Mouse (Mus musculus) liver, embryonic 16.5 days (tissue): ENCODE measurements around the gene Kars. TPM values are rescaled to one million over a fixed set of nuclear protein-coding genes. Genes with fewer than 3 reads are reported as not detected.

ENCODE experiments used
- ATAC-seq: fragments of 200-750 bp; cut with Nextera tagmentation; 2 replicates; pipeline ENCODE4 v1.8.0; 2017; ENCODE audit warnings: low read depth, mild to moderate bottlenecking, moderate number of reproducible peaks, moderate library complexity
- H3K27ac ChIP-seq: fragments of 300-500 bp; sonication (generic); 2 replicates; pipeline ENCODE4 v1.5.1; 2014; ENCODE audit warnings: mild to moderate bottlenecking, low read length
- H3K27me3 ChIP-seq: fragments of 300-500 bp; sonication (generic); 2 replicates; pipeline ENCODE4 v1.6.1; 2014; ENCODE audit warnings: low read depth, low read length, mixed read lengths; ENCODE audit not compliant: control insufficient read depth, insufficient read depth
- H3K36me3 ChIP-seq: fragments of 300-500 bp; sonication (generic); 2 replicates; pipeline ENCODE4 v1.6.1; 2014; ENCODE audit warnings: mild to moderate bottlenecking; ENCODE audit not compliant: control insufficient read depth, insufficient read depth
- H3K4me1 ChIP-seq: fragments of 300-500 bp; sonication (generic); 2 replicates; pipeline ENCODE4 v1.6.1; 2014; ENCODE audit warnings: low read depth, low read length, mixed read lengths; ENCODE audit not compliant: control insufficient read depth
- H3K4me2 ChIP-seq: fragments of 300-500 bp; sonication (generic); 2 replicates; pipeline ENCODE4 v1.6.1; 2014; ENCODE audit warnings: low read depth, low read length, mixed read lengths
- H3K4me3 ChIP-seq: fragments of 300-500 bp; sonication (generic); 2 replicates; pipeline ENCODE4 v1.5.1; 2014; ENCODE audit warnings: low read depth, mild to moderate bottlenecking, low read length
- H3K9ac ChIP-seq: fragments of 300-500 bp; sonication (generic); 2 replicates; pipeline ENCODE4 v1.6.1; 2014; ENCODE audit warnings: low read depth, low read length
- H3K9me3 ChIP-seq: fragments of 300-500 bp; sonication (generic); replicated peaks from 2 replicates; pipeline ENCODE4 v1.6.1; 2016; ENCODE audit warnings: low read length; ENCODE audit not compliant: control insufficient read depth
- WGBS: fragments of 180-500 bp; shearing (Covaris S2); extraction: QIAGEN DNeasy Blood & Tissue Kit; methylation state at CpG from one replicate; pipeline ENCODE4 v1.1.7; 2014; ENCODE audit not compliant: insufficient replicate concordance; 5-methylcytosine and 5-hydroxymethylcytosine counted together
- polyA plus RNA-seq: library from polyadenylated mRNA; unstranded; fragments of >200 nt; fragmentation: Nextera tagmentation; extraction: Ambion mirVana; gene quantifications from 2 replicates; pipeline ENCODE4 v1.2.1, GENCODE M21; 2015

Gene Kars
- 69.5 and 77.5 TPM in 2 replicates for polyA plus RNA-seq

- Histone ChIP-seq H3K27ac (peak within 1 kb of the TSS; percentile 88), H3K9me3 (no peaks in the 10 kb centered on the region), H3K9ac (peak within 1 kb of the TSS; percentile 90), H3K36me3 (no peaks in the 10 kb centered on the region; the same call in none of the 2 replicates), H3K27me3 (no peaks in the 10 kb centered on the region), H3K4me1 (peaks cover 24% of the 10 kb centered on the region), H3K4me2 (peak within 1 kb of the TSS; percentile 98), H3K4me3 (peak within 1 kb of the TSS; percentile 97)
- peak; percentile 90 for ATAC-seq
- under 1% methylated on average over 61 of the region's 61 CpGs for WGBS
These were observed at the start of gene Kars, which contains the start of gene Terf2ip for GRCm38 (mm10) chr8:112010997-112011815. Gene Kars, minus strand, starts transcription at chr8:112011323. Gene Terf2ip, plus strand, starts transcription at chr8:112011398.

DNA sequence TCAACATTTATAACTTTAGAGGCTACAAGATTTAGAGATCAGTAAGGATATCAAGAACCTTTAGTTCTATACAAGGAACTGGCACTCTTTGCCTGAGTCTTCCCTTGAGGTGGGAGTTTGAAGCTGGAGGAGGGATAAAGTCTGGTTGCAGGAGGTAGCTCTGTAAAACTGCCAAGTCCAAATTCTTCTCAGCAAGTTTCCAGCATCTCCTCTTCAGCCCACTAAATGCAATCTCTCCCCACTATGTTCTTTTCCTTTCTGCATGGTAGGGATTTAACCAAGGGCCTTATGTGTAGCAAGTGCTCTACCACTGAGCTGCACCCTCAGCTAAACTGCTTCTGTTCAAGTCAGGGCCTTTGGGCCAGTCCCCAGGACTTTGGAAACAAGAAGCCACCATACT, 43.3 kb upstream of the Kars start:
- H3K27me3 ChIP-seq: no peaks in the 10 kb centered on the region
- no peaks in the 10 kb centered on the region for H3K9me3 ChIP-seq
- no peak overlapping the region for H3K4me2 ChIP-seq
- no peak overlapping the region for H3K9ac ChIP-seq
- no peak for ATAC-seq
- no peaks in the 10 kb centered on the region for H3K36me3 ChIP-seq
- H3K4me1 ChIP-seq: no peaks in the 10 kb centered on the region
- H3K27ac ChIP-seq: no peak overlapping the region
- no peak overlapping the region for H3K4me3 ChIP-seq

DNA sequence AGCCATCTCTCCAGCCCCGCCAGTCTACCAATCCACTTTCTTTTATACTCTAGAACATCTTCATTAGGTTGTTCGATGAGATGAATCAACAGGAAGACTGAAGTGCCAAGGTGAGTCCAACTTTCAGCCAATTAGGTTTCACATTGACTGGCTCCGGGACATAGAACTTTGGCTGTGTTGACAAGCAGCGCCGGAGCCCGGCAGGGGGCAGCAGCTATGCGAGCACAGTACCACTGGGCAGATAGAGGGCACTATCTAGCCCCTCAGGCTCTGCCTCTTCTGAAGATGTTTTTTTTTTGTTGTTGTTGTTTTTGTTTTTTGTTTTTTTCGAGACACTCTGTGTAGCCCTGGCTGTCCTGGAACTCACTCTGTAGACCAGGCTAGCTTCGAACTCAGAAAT, 40.4 kb upstream of the Kars start:
- no peak overlapping the region for H3K4me3 ChIP-seq
- H3K27me3 ChIP-seq: no peaks in the 10 kb centered on the region
- no peaks in the 10 kb centered on the region for H3K9me3 ChIP-seq
- no peaks in the 10 kb centered on the region for H3K36me3 ChIP-seq
- no peak overlapping the region for H3K9ac ChIP-seq
- no peaks in the 10 kb centered on the region for H3K4me1 ChIP-seq
- no peak overlapping the region for H3K4me2 ChIP-seq
- no peak for ATAC-seq
- 59% methylated on average over 9 of the region's 9 CpGs for WGBS
- H3K27ac ChIP-seq: no peak overlapping the region

GRCm38 (mm10) chr8:112049984-112050383, 38.9 kb upstream of the Kars start:
- Histone ChIP-seq H3K9ac (no peak overlapping the region), H3K27ac (no peak overlapping the region), H3K4me1 (no peaks in the 10 kb centered on the region), H3K4me3 (no peak overlapping the region), H3K9me3 (no peaks in the 10 kb centered on the region), H3K4me2 (no peak overlapping the region), H3K36me3 (no peaks in the 10 kb centered on the region), H3K27me3 (no peaks in the 10 kb centered on the region)
- WGBS: 64% methylated on average over 6 of the region's 6 CpGs
- no peak for ATAC-seq

- Histone ChIP-seq H3K4me3 (no peak overlapping the region), H3K4me2 (no peak overlapping the region), H3K27me3 (no peaks in the 10 kb centered on the region), H3K36me3 (no peaks in the 10 kb centered on the region), H3K4me1 (no peaks in the 10 kb centered on the region), H3K9ac (no peak overlapping the region), H3K9me3 (no peaks in the 10 kb centered on the region), H3K27ac (no peak overlapping the region)
- ATAC-seq: no peak
- WGBS: 63% methylated on average over 6 of the region's 6 CpGs
These were observed 37.2 kb upstream of the Kars start for GRCm38 (mm10) chr8:112048293-112048692.

DNA sequence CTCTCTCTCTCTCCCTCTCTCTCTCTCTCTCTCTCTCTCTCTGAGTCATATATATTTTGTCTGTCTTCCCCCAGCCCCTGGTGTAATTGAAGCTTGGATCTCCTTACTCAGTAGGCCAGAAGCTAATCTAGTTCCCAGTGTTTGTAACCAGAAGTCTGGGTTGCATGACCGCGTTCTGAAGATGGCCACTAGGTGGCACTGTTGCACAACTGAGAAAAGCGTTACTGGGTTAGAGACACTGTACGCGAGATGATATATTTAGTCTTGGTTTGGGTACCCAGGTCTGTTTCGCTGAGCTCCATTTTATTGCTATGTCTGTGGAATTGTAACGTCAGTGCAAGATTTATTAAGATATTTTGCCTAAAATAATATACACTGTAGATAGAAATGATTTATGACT, 34.8 kb upstream of the Kars start:
- Histone ChIP-seq H3K4me3 (no peak overlapping the region), H3K36me3 (no peaks in the 10 kb centered on the region), H3K4me2 (no peak overlapping the region), H3K4me1 (no peaks in the 10 kb centered on the region), H3K27ac (no peak overlapping the region), H3K9me3 (no peaks in the 10 kb centered on the region), H3K27me3 (no peaks in the 10 kb centered on the region), H3K9ac (no peak overlapping the region)
- 3% methylated on average over 7 of the region's 7 CpGs for WGBS
- ATAC-seq: no peak

DNA sequence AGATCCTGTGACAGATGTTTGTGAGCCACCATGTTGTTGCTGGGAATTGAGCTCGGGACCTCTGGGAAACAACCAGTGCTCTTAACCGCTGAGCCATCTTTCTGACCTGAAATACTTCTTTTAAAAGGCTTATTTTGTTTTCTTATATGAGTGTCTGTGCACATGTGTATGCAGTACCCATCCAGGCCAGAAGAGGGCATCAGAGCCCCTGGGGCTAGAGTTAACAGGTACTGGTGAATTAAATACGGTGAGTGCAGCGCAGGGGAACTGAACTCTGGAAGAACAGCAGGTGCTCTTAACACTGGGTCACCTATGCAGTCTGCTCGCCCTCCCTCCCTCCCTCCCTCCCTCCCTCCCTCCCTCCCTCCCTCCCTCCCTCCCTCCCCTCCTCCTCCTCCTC, 34.1 kb upstream of the Kars start:
- Histone ChIP-seq H3K4me2 (no peak overlapping the region), H3K4me3 (no peak overlapping the region), H3K9me3 (no peaks in the 10 kb centered on the region), H3K9ac (no peak overlapping the region), H3K27me3 (no peaks in the 10 kb centered on the region), H3K4me1 (no peaks in the 10 kb centered on the region), H3K27ac (no peak overlapping the region), H3K36me3 (no peaks in the 10 kb centered on the region)
- 58% methylated on average over 5 of the region's 5 CpGs for WGBS
- ATAC-seq: no peak

DNA sequence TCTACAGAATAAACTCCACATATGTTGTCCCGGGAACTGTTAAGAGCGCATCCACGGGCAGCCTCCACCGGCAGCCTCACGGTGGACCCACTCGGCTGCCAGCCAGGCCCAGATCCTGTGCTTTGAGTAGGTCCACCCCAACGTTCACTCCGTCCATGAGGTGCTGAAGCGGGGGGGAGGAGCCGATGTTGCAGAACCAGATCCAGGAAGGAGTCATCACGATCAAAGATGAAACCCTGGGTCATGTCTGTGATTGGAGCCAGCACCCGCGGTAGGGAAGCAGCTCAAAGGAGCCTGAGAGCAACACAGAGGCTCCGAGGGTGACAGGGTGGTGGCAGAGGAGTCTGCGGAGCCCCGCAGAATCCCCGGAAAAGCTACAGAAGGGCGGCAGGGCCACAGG, 26.4 kb upstream of the Kars start:
- ATAC-seq: no peak
- H3K27me3 ChIP-seq: no peaks in the 10 kb centered on the region
- H3K4me1 ChIP-seq: no peaks in the 10 kb centered on the region
- H3K9ac ChIP-seq: no peak overlapping the region
- H3K27ac ChIP-seq: no peak overlapping the region
- no peaks in the 10 kb centered on the region for H3K36me3 ChIP-seq
- no peak overlapping the region for H3K4me2 ChIP-seq
- no peaks in the 10 kb centered on the region for H3K9me3 ChIP-seq
- H3K4me3 ChIP-seq: no peak overlapping the region
- 62% methylated on average over 18 of the region's 18 CpGs for WGBS

DNA sequence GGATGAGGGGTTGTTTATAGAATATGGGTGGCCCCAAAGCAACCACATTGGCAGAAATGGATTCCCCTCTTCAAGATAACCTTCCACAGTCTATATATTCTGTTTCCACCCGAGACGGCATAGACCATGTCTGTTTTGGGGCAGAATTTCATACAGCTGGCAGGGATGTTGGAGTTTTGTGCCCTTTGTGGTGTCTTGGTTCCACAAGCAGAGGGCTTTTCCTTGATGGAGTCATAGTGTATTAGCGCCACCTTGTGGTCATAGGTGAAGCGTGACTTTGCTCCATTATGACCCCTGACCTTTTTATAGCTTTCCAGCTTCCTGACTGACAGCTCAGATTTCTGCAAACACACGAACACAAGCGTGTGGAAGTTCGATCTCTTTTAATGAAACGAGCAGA, 23.5 kb upstream of the Kars start:
- ATAC-seq: no peak
- Histone ChIP-seq H3K27me3 (no peaks in the 10 kb centered on the region), H3K4me1 (no peaks in the 10 kb centered on the region), H3K9me3 (no peaks in the 10 kb centered on the region), H3K4me2 (no peak overlapping the region), H3K27ac (no peak overlapping the region), H3K36me3 (no peaks in the 10 kb centered on the region), H3K4me3 (no peak overlapping the region), H3K9ac (no peak overlapping the region)
- WGBS: 4% methylated on average over 8 of the region's 8 CpGs
